Mouse (Mus musculus) CH12.LX (cell line): Measurements from ENCODE around the gene Cdkl5. TPM values are rescaled to one million over a fixed set of nuclear protein-coding genes. Genes with fewer than 3 reads are reported as not detected.

Source experiments
- DNase-seq: peaks from one replicate; pipeline ENCODE4 v3.0.0-alpha.2; 2013; ENCODE audit errors: extremely low read depth
- H3K27ac ChIP-seq: 2 replicates; pipeline ENCODE4 v1.5.1; 2012; ENCODE audit warnings: low read depth, mild to moderate bottlenecking, control low read depth, moderate library complexity; ENCODE audit not compliant: insufficient read depth
- H3K27me3 ChIP-seq: replicated peaks from 2 replicates; pipeline ENCODE3; 2012; ENCODE audit warnings: inconsistent platforms
- H3K36me3 ChIP-seq, 2 experiments: replicated peaks in 1 of 2; 2 replicates each; pipeline versions ENCODE3 to v1.6.1; 2012; ENCODE audit warnings: inconsistent platforms in 1 of 2, low read length in 1 of 2, mild to moderate bottlenecking in 1 of 2, mixed read lengths in 1 of 2, moderate library complexity in 1 of 2; ENCODE audit not compliant: control insufficient read depth in 1 of 2, insufficient read depth in 1 of 2
- H3K4me1 ChIP-seq, 2 experiments: 2 replicates each; pipeline ENCODE4 v1.6.1; 2012; ENCODE audit warnings: inconsistent platforms in 1 of 2, moderate library complexity in 1 of 2; ENCODE audit not compliant: insufficient read depth in 2 of 2, control insufficient read depth in 1 of 2
- H3K4me2 ChIP-seq: 2 replicates; pipeline ENCODE4 v1.6.1; 2012; ENCODE audit warnings: low read depth, mild to moderate bottlenecking, control low read depth; ENCODE audit not compliant: poor library complexity, insufficient read depth, severe bottlenecking
- H3K4me3 ChIP-seq, 3 experiments: fragments of 150-350 bp in 1 of 3; sonication (generic) in 1 of 3; replicated peaks in 1 of 3; 2 replicates each; pipeline versions ENCODE3 to v1.5.1; 2011 to 2012; ENCODE audit warnings: low read depth in 2 of 3, low read length in 2 of 3, mild to moderate bottlenecking in 2 of 3, moderate library complexity in 2 of 3, control low read depth in 1 of 3, improper control_type of control experiment in 1 of 3, inconsistent platforms in 1 of 3, mixed read lengths in 1 of 3; ENCODE audit not compliant: poor library complexity in 1 of 3
- H3K79me2 ChIP-seq: replicated peaks from 2 replicates; pipeline ENCODE4 v1.6.1; 2012; ENCODE audit warnings: mild to moderate bottlenecking, moderate library complexity; ENCODE audit not compliant: control insufficient read depth, poor library complexity, insufficient read depth, severe bottlenecking; ENCODE audit errors: extremely low read depth
- H3K9ac ChIP-seq: 2 replicates; pipeline ENCODE4 v1.6.1; 2012; ENCODE audit warnings: low read depth, mild to moderate bottlenecking, control low read depth, moderate library complexity; ENCODE audit not compliant: insufficient read depth
- H3K9me3 ChIP-seq: replicated peaks from 2 replicates; pipeline ENCODE3; 2012; ENCODE audit warnings: low read length, inconsistent platforms, mixed read lengths
- CHD2 ChIP-seq: IDR thresholded peaks from 2 replicates; pipeline ENCODE4 v1.6.1; 2011; ENCODE audit warnings: low read length, improper control_type of control experiment
- CTCF ChIP-seq, 2 experiments: IDR thresholded peaks in 1 of 2; conservative IDR thresholded peaks in 1 of 2; 2 replicates each; pipeline ENCODE4 v1.5.1; 2011 to 2012; ENCODE audit warnings: low read depth in 2 of 2, low read length in 2 of 2, improper control_type of control experiment in 1 of 2, inconsistent platforms in 1 of 2, mild to moderate bottlenecking in 1 of 2, moderate library complexity in 1 of 2
- ELF1 ChIP-seq: IDR thresholded peaks from 2 replicates; pipeline ENCODE4 v1.6.1; 2014; ENCODE audit warnings: low read depth, mild to moderate bottlenecking, inconsistent platforms, low read length, improper control_type of control experiment
- IRF4 ChIP-seq: IDR thresholded peaks from 2 replicates; pipeline ENCODE4 v1.6.1; 2014; ENCODE audit warnings: low read depth, mild to moderate bottlenecking, inconsistent platforms, low read length, improper control_type of control experiment
- JUND ChIP-seq: conservative IDR thresholded peaks from 2 replicates; pipeline ENCODE4 v1.6.1; 2011; ENCODE audit warnings: low read depth, low read length, improper control_type of control experiment
- KAT2A ChIP-seq: IDR thresholded peaks from 2 replicates; pipeline ENCODE4 v1.6.1; 2012; ENCODE audit warnings: low read length, improper control_type of control experiment, inconsistent platforms; ENCODE audit not compliant: insufficient replicate concordance
- MAFK ChIP-seq: IDR thresholded peaks from 2 replicates; pipeline ENCODE4 v1.6.1; 2011; ENCODE audit warnings: low read length, improper control_type of control experiment; ENCODE audit not compliant: insufficient replicate concordance
- MEF2A ChIP-seq: IDR thresholded peaks from 2 replicates; pipeline ENCODE4 v1.6.1; 2014; ENCODE audit warnings: low read depth, mild to moderate bottlenecking, inconsistent platforms, low read length, improper control_type of control experiment, borderline replicate concordance
- MYC ChIP-seq: IDR thresholded peaks from 2 replicates; pipeline ENCODE4 v1.6.1; 2011; ENCODE audit warnings: low read depth, mild to moderate bottlenecking, improper control_type of control experiment, low read length
- NELFE ChIP-seq: IDR thresholded peaks from 2 replicates; pipeline ENCODE4 v1.6.1; 2011; ENCODE audit warnings: low read depth, low read length, improper control_type of control experiment
- NRF1 ChIP-seq: IDR thresholded peaks from 2 replicates; pipeline ENCODE4 v1.6.1; 2014; ENCODE audit warnings: low read depth, mild to moderate bottlenecking, inconsistent platforms, low read length, improper control_type of control experiment, moderate library complexity
- PAX5 ChIP-seq: IDR thresholded peaks from 2 replicates; pipeline ENCODE4 v1.6.1; 2012; ENCODE audit warnings: low read length, inconsistent platforms, mixed read lengths
- POLR2A ChIP-seq: IDR thresholded peaks from 2 replicates; pipeline ENCODE4 v1.6.1; 2011; ENCODE audit warnings: low read depth, mild to moderate bottlenecking, improper control_type of control experiment, low read length
- POLR2AphosphoS2 ChIP-seq: IDR thresholded peaks from 2 replicates; pipeline ENCODE4 v1.6.1; 2011; ENCODE audit warnings: low read depth, low read length, improper control_type of control experiment
- RAD21 ChIP-seq: IDR thresholded peaks from 2 replicates; pipeline ENCODE4 v1.6.1; 2011; ENCODE audit warnings: low read depth, mild to moderate bottlenecking, low read length, improper control_type of control experiment, moderate library complexity
- SIN3A ChIP-seq: IDR thresholded peaks from 2 replicates; pipeline ENCODE4 v1.6.1; 2012; ENCODE audit warnings: low read length, improper control_type of control experiment, inconsistent platforms
- SMC3 ChIP-seq: IDR thresholded peaks from 2 replicates; pipeline ENCODE4 v1.6.1; 2011; ENCODE audit warnings: low read depth, low read length, improper control_type of control experiment
- TBP ChIP-seq: conservative IDR thresholded peaks from 2 replicates; pipeline ENCODE4 v1.6.1; 2011; ENCODE audit warnings: low read depth, low read length, improper control_type of control experiment
- TCF12 ChIP-seq: IDR thresholded peaks from 2 replicates; pipeline ENCODE4 v1.6.1; 2014; ENCODE audit warnings: low read depth, mild to moderate bottlenecking, inconsistent platforms, low read length, improper control_type of control experiment
- USF1 ChIP-seq: IDR thresholded peaks from 2 replicates; pipeline ENCODE4 v1.6.1; 2014; ENCODE audit warnings: low read depth, mild to moderate bottlenecking, inconsistent platforms, low read length, improper control_type of control experiment
- USF2 ChIP-seq: conservative IDR thresholded peaks from 2 replicates; pipeline ENCODE4 v1.6.1; 2011; ENCODE audit warnings: low read depth, low read length, improper control_type of control experiment
- ZC3H11A ChIP-seq: IDR thresholded peaks from 2 replicates; pipeline ENCODE4 v1.6.1; 2012; ENCODE audit warnings: low read depth, mild to moderate bottlenecking, inconsistent platforms, low read length, improper control_type of control experiment
- ZKSCAN1 ChIP-seq: IDR thresholded peaks from 2 replicates; pipeline ENCODE4 v1.6.1; 2012; ENCODE audit warnings: low read depth, inconsistent platforms, low read length, improper control_type of control experiment, borderline replicate concordance
- dilution Hi-C: fragments of 300-500 bp; cut with MboI; formaldehyde crosslinking; loops from 2 replicates; pipeline ENCODE4 v1.14.3; 2020; ENCODE audit warnings: low sequenced_read_pairs; ENCODE audit not compliant: extremely low pct_unique_long_range_greater_than_20kb, extremely low pct_ligation_motif_present
- in situ Hi-C: fragments of 300-500 bp; cut with MboI; formaldehyde crosslinking; loops from 3 replicates; pipeline ENCODE4 v1.14.3; 2019; ENCODE audit warnings: low sequenced_read_pairs, low pct_ligation_motif_present, low pct_unique_long_range_greater_than_20kb, mixed read lengths
- polyA plus RNA-seq: library from polyadenylated mRNA; unstranded; fragments of >175 nt; gene quantifications from 2 replicates; pipeline ENCODE4 v1.2.1, GENCODE M21; 2012; ENCODE audit warnings: low read depth; ENCODE audit not compliant: insufficient read length
- total RNA-seq, 2 experiments: library from RNA; depleted of rRNA; stranded (reverse); fragments of 300-350 nt in 1 of 2; fragments of >200 nt in 1 of 2; gene quantifications; 2 replicates each; pipeline ENCODE4 v1.2.3; 2012 to 2014

Gene Cdkl5
- total and polyA plus RNA-seq, 3 experiments = 0.25 to 0.63 (median 0.30) TPM

GRCm38 (mm10) chrX:161021548-161021947 lies 27.0 kb upstream of the Cdkl5 start:
- H3K4me1 ChIP-seq = no peaks in the 10 kb centered on the region
- TF ChIP-seq CTCF (conservative IDR thresholded peaks at IDR 0.05 in 1 of 2, IDR thresholded peaks at IDR 0.05 in 1 of 2; ENCODE audit: low read depth in 2 of 2, low read length in 2 of 2) = no peak
- no peak for TF ChIP-seq MAFK
- no peak for TF ChIP-seq SMC3
- no peak for TF ChIP-seq NELFE
- no peaks in the 10 kb centered on the region for H3K9me3 ChIP-seq
- in situ Hi-C loops (no loop called here), dilution Hi-C loops (no loop called here)
- no peak for DNase-seq
- no peaks in the 10 kb centered on the region for H3K27me3 ChIP-seq
- H3K9ac ChIP-seq = no peak overlapping the region
- H3K27ac ChIP-seq = no peak overlapping the region
- H3K36me3 ChIP-seq = no peaks in the 10 kb centered on the region
- no peak overlapping the region for H3K4me3 ChIP-seq
- no peaks in the 10 kb centered on the region for H3K79me2 ChIP-seq
- no peak overlapping the region for H3K4me2 ChIP-seq

GRCm38 (mm10) chrX:161018179-161018578 lies 23.7 kb upstream of the Cdkl5 start:
- in situ Hi-C loops = no loop called here
- no peak for TF ChIP-seq TBP
- no peak for TF ChIP-seq ELF1
- no peak for TF ChIP-seq SIN3A
- no peak for TF ChIP-seq SMC3
- TF ChIP-seq CHD2 = no peak
- DNase-seq = no peak
- Histone ChIP-seq H3K27ac (no peak overlapping the region), H3K4me3 (no peak overlapping the region), H3K79me2 (no peaks in the 10 kb centered on the region), H3K27me3 (no peaks in the 10 kb centered on the region), H3K9ac (no peak overlapping the region), H3K4me2 (no peak overlapping the region), H3K4me1 (no peaks in the 10 kb centered on the region), H3K9me3 (no peaks in the 10 kb centered on the region), H3K36me3 (no peaks in the 10 kb centered on the region)
- dilution Hi-C loops = no loop called here

GRCm38 (mm10) chrX:161006272-161006671 lies 11.8 kb upstream of the Cdkl5 start:
- Histone ChIP-seq H3K9me3 (no peaks in the 10 kb centered on the region), H3K9ac (no peak overlapping the region), H3K27me3 (no peaks in the 10 kb centered on the region), H3K4me2 (no peak overlapping the region), H3K4me1 (peaks cover 0 to 3% of the 10 kb centered on the region in 2 experiments; a peak in 1 of 4 replicates), H3K36me3 (no peaks in the 10 kb centered on the region), H3K4me3 (no peak overlapping the region), H3K27ac (no peak overlapping the region), H3K79me2 (no peaks in the 10 kb centered on the region)
- dilution Hi-C loops = no loop called here
- TF ChIP-seq JUND (no peak), USF1 (no peak), POLR2AphosphoS2 (no peak), MAFK (no peak), KAT2A (no peak), TBP (no peak), NRF1 (no peak), MEF2A (no peak), POLR2A (no peak), CTCF (conservative IDR thresholded peaks at IDR 0.05 in 1 of 2, IDR thresholded peaks at IDR 0.05 in 1 of 2; ENCODE audit: low read depth in 2 of 2, low read length in 2 of 2) (no peak), ZC3H11A (no peak), RAD21 (no peak), MYC (no peak), ELF1 (no peak), CHD2 (no peak), PAX5 (no peak), IRF4 (no peak), ZKSCAN1 (no peak), USF2 (no peak), TCF12 (no peak)
- no peak for DNase-seq
- in situ Hi-C loops = no loop called here
